Mouse (Mus musculus) heart, postnatal 0 days (tissue): ENCODE results near the gene Mbnl2. TPM values are rescaled to one million over a fixed set of nuclear protein-coding genes. Genes with fewer than 3 reads are reported as not detected.

Experiments
- ATAC-seq: fragments of 200-750 bp; cut with Nextera tagmentation; 2 replicates; pipeline ENCODE4 v1.8.0; 2017; ENCODE audit warnings: low read depth, moderate number of reproducible peaks, moderate library complexity; ENCODE audit not compliant: insufficient read depth
- DNase-seq: peaks from one replicate; pipeline ENCODE4 v3.0.0-alpha.2; 2016; ENCODE audit warnings: low spot score
- H3K27ac ChIP-seq: fragments of 300-500 bp; sonication (generic); 2 replicates; pipeline ENCODE4 v1.5.1; 2014; ENCODE audit warnings: low read depth, mild to moderate bottlenecking
- H3K27me3 ChIP-seq: fragments of 300-500 bp; sonication (generic); 2 replicates; pipeline ENCODE4 v1.6.1; 2014; ENCODE audit warnings: low read length, mixed read lengths; ENCODE audit not compliant: control insufficient read depth, insufficient read depth
- H3K36me3 ChIP-seq: fragments of 300-500 bp; sonication (generic); replicated peaks from 2 replicates; pipeline ENCODE4 v1.6.1; 2014; ENCODE audit warnings: low read length, mixed read lengths; ENCODE audit not compliant: control insufficient read depth, insufficient read depth
- H3K4me1 ChIP-seq: fragments of 300-500 bp; sonication (generic); 2 replicates; pipeline ENCODE4 v1.6.1; 2014; ENCODE audit warnings: antibody characterized with exemption; ENCODE audit not compliant: control insufficient read depth, insufficient read depth
- H3K4me2 ChIP-seq: fragments of 300-500 bp; sonication (generic); 2 replicates; pipeline ENCODE4 v1.6.1; 2014; ENCODE audit warnings: low read depth, mild to moderate bottlenecking, low read length, moderate library complexity
- H3K4me3 ChIP-seq: fragments of 300-500 bp; sonication (generic); 2 replicates; pipeline ENCODE4 v1.5.1; 2014; ENCODE audit warnings: low read depth, low read length
- H3K9ac ChIP-seq: fragments of 300-500 bp; sonication (generic); replicated peaks from 2 replicates; pipeline ENCODE4 v1.6.1; 2014; ENCODE audit warnings: low read depth, low read length, mixed read lengths
- H3K9me3 ChIP-seq: fragments of 300-500 bp; sonication (generic); replicated peaks from 2 replicates; pipeline ENCODE4 v1.6.1; 2016; ENCODE audit warnings: low read length; ENCODE audit not compliant: control insufficient read depth
- CTCF ChIP-seq: IDR thresholded peaks from 2 replicates; pipeline ENCODE4 v1.5.1; 2016; ENCODE audit warnings: antibody characterized with exemption, control low read depth, low read depth
- EP300 ChIP-seq: IDR thresholded peaks from 2 replicates; pipeline ENCODE4 v1.6.1; 2016; ENCODE audit warnings: antibody characterized with exemption, low read depth
- WGBS: fragments of 180-500 bp; shearing (Covaris S2); extraction: QIAGEN DNeasy Blood & Tissue Kit; methylation state at CpG from one replicate; pipeline ENCODE4 v1.1.7; 2014; 5-methylcytosine and 5-hydroxymethylcytosine counted together
- polyA plus RNA-seq: library from polyadenylated mRNA; unstranded; fragments of >200 nt; fragmentation: Nextera tagmentation; extraction: Ambion mirVana; gene quantifications from 2 replicates; pipeline ENCODE4 v1.2.1, GENCODE M21; 2015
- total RNA-seq: library from RNA; depleted of rRNA; stranded (reverse); fragments of >200 nt; gene quantifications from 2 replicates; pipeline ENCODE4 v1.2.3, GENCODE M21; 2014; ENCODE audit warnings: low replicate concordance

The Mbnl2 gene
- total and polyA plus RNA-seq, 2 experiments from 2014 or later: 137 to 288 TPM

DNA sequence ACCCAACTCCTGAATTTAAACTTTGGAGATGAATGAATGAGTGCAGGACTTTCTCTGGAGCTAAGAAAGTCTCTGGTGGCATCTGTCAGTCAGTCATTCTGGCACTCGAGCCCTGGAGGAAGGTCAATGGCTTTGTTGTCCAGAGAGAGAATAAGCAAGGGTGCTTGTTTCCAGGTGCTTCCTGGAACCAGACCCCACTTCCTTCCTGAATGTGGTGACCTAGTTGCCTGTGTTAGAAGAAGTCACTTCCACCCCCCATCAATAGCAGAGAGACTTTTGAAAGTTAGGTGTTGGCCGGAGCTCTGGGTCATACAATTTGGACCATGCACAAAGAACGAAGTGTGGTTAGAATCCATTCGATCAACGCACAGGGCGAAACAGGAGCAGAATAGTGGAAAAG is 19.0 kb downstream of the Mbnl2 start:
- no peak for TF ChIP-seq CTCF
- TF ChIP-seq EP300: peak; percentile 28; the same call in 1 of the 2 replicates
- Histone ChIP-seq H3K4me2 (no peak overlapping the region), H3K27ac (peak overlapping the region; percentile 93), H3K27me3 (no peaks in the 10 kb centered on the region), H3K36me3 (peaks cover 11% of the 10 kb centered on the region; the same call in 1 of the 2 replicates), H3K4me1 (peaks cover 87% of the 10 kb centered on the region), H3K9me3 (no peaks in the 10 kb centered on the region), H3K4me3 (no peak overlapping the region), H3K9ac (no peak overlapping the region)
- DNase-seq (no peak), ATAC-seq (no peak)
- WGBS: 66% methylated on average over 6 of the region's 6 CpGs

DNA sequence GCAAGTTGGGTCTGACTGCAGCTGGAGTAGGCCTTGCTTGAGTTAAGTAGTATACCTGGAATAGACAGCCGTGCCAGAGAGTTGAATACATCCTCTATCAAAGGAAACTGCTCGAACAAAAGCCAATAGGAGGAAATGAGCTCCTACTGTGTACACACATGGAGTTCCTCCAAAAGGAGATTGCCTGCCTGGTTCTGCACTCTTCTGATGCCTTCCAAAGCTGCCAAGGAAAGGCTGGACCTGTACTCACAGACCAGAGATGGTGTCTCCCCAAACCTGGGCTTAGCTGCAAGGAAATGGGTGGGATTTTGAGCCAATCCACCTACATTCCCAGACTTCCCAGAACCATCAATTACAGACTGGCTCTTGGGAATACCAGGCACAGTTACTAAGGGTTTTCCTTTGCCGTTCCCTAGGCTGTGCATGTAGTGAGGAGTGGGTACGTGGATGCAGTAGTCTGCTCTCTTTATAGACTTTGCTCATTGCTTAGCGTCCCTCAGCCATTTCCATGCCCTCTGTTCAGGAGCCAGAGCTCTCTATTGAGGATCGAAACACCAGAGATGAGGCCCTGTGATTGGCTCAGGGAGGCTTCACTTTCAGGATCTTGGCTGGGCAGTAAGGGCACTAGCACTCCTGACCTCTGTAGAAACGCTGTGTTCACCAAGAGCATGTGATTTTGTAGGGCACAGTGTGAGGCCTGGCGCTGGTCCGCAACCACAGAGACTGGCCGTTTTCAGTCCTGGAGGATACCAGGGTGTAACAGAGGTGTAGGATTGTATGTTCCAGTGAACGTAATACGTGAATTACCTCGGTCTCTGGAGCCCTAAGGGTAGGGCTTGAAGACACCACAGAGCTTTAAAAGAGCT is 20.1 kb downstream of the Mbnl2 start:
- H3K27ac ChIP-seq: peak overlapping the region; percentile 93
- DNase-seq (no peak), ATAC-seq (no peak)
- no peak for TF ChIP-seq EP300
- no peak overlapping the region for H3K4me3 ChIP-seq
- no peaks in the 10 kb centered on the region for H3K27me3 ChIP-seq
- H3K36me3 ChIP-seq: peaks cover 11% of the 10 kb centered on the region; the same call in 1 of the 2 replicates
- H3K4me2 ChIP-seq: peak overlapping the region; percentile 35
- H3K9ac ChIP-seq: no peak overlapping the region; the same call in 1 of the 2 replicates
- no peaks in the 10 kb centered on the region for H3K9me3 ChIP-seq
- 62% methylated on average over 13 of the region's 13 CpGs for WGBS
- peaks cover 85% of the 10 kb centered on the region for H3K4me1 ChIP-seq

DNA sequence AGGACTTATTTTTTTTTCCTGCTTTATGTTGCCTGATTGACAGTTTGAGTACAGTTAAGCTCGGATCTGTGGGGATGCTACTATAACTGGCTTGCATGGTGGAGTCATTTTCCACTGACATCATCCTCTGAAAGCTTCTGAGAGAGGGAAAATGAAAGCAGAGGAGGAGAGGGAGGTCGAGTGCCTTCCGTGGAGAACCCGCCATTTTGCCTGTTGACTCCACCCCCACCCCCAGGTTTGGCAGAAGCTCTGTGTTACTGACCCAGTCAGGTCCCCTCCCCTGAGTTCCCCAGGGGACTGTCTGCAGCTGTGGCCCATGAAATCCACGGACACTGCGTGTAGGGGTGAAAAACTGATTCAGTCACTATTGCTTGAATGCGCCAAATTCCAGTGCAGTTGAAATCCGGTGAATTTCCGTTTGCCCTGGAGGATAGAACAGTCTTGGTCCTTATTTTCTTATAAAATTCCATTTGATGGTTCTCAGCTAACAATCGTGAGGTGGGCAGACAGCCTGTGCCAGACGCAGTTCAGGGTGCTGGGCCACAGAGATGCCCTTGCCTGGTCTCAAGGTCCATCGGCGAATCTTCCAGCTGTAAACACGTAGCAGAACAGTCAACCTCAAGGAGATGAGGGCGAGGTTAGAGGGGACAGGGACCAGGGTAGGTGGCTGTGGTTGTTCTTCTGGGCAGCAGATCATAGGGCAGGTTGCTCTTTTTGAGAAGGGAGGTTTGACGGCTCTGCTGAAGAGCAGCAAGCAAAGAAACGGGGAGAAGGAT is 20.9 kb downstream of the Mbnl2 start:
- Histone ChIP-seq H3K27ac (peak overlapping the region; percentile 93), H3K4me1 (peaks cover 90% of the 10 kb centered on the region), H3K36me3 (0 out of 2 replicates have a peak, but pooled peaks cover 6% of the 10 kb centered on the region), H3K9ac (peak overlapping the region; percentile 41), H3K4me2 (peak overlapping the region; percentile 35), H3K4me3 (peak overlapping the region; percentile 0; the same call in 1 of the 2 replicates), H3K27me3 (no peaks in the 10 kb centered on the region), H3K9me3 (no peaks in the 10 kb centered on the region)
- peak; percentile 12; the same call in 1 of the 2 replicates for ATAC-seq
- WGBS: 30% methylated on average over 17 of the region's 17 CpGs
- TF ChIP-seq CTCF (no peak), EP300 (no peak)
- DNase-seq: no peak

DNA sequence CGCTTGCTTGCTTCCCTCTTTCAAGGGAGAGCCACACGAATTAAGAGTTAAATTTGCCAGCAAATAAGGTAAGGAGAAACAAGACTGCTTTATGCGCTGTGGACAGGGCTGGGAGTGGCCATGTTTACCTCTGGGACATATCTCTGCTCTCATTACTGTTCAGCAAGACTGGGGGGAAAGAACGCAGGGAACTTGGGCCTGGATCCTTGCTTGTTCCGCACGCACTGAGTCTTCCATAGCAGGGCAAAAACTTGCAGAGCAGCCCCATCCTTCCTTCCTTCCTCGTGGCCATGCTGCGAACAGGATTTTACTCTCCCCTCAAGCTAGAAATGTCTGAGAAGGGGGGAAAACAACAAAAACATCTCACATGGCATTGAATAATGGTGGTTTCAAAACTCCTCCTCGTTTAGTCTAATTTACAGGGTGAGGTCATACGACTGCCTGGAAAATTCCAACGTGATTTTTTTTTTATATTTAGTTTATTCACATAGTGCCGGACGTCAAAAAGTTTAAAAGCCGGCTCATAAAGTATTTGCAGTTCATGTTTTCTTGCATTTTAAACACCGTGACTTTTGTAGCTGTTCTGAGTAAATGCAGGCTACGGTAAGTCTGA is 21.8 kb downstream of the Mbnl2 start:
- peak overlapping the region; percentile 41 for H3K9ac ChIP-seq
- TF ChIP-seq CTCF: no peak
- TF ChIP-seq EP300: no peak
- ATAC-seq: peak; percentile 31; the same call in 1 of the 2 replicates
- H3K4me2 ChIP-seq: peak overlapping the region; percentile 35
- peaks cover 84% of the 10 kb centered on the region for H3K4me1 ChIP-seq
- 0 out of 2 replicates have a peak, but pooled peaks cover 6% of the 10 kb centered on the region for H3K36me3 ChIP-seq
- 11% methylated on average over 16 of the region's 16 CpGs for whole genome bisulfite sequencing
- peak overlapping the region; percentile 93 for H3K27ac ChIP-seq
- H3K27me3 ChIP-seq: no peaks in the 10 kb centered on the region
- H3K4me3 ChIP-seq: peak overlapping the region; percentile 0; the same call in 1 of the 2 replicates
- DNase-seq: no peak
- H3K9me3 ChIP-seq: no peaks in the 10 kb centered on the region

DNA sequence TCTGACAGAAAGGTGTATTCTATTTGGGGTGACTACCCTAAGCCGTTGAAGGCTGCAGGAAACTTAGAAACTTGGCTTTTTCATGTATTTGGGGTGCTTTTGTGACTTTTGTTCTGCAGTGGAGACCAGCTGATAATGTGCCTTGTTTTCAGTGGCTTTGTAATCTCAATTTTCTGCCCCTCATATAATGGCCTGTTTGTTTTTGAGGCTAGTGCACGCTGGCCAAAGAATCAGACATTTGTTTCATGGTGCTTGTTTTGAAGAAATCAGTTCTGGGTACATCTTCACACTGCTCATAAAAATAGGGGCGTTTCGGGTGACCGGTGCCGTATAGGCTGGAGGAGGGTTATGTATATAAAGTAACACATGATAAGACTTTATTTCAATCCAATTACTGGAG is 22.4 kb downstream of the Mbnl2 start:
- H3K9me3 ChIP-seq: no peaks in the 10 kb centered on the region
- H3K4me2 ChIP-seq: peak overlapping the region; percentile 35
- 0 out of 2 replicates have a peak, but pooled peaks cover 6% of the 10 kb centered on the region for H3K36me3 ChIP-seq
- TF ChIP-seq CTCF (no peak), EP300 (no peak)
- H3K27me3 ChIP-seq: no peaks in the 10 kb centered on the region
- H3K4me3 ChIP-seq: no peak overlapping the region
- peak overlapping the region; percentile 41; the same call in 1 of the 2 replicates for H3K9ac ChIP-seq
- ATAC-seq (no peak), DNase-seq (no peak)
- peaks cover 84% of the 10 kb centered on the region for H3K4me1 ChIP-seq
- peak overlapping the region; percentile 93 for H3K27ac ChIP-seq
- WGBS: 33% methylated on average over 6 of the region's 6 CpGs
